Mouse (Mus musculus) urinary bladder, postnatal 10 days (tissue): ENCODE measurements around the gene Mrpl40.

Experiments
- DNase-seq: peaks from one replicate; pipeline ENCODE4 v3.0.0; 2022; ENCODE audit warnings: low spot score

Gene Mrpl40

DNA sequence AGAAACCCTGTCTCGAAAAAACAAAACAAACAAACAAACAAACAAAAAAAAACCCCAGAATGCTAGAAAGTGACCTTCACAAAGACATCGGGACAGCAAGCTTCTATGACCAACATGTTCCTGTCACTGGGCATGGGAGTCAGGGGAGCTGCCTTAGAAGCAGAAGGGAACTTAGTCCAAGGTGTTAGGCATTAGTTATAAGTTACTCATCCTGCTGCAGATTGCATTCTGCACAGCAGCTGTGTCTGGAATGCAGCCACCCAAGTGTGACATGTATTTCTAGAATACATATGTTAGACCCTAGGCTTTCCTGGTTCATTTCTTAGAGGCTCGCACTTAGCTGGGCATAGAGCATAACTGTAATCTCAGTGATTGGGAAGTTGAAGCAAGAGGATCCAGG, 48.0 kb downstream of the Mrpl40 start:
- no peak for DNase-seq

DNA sequence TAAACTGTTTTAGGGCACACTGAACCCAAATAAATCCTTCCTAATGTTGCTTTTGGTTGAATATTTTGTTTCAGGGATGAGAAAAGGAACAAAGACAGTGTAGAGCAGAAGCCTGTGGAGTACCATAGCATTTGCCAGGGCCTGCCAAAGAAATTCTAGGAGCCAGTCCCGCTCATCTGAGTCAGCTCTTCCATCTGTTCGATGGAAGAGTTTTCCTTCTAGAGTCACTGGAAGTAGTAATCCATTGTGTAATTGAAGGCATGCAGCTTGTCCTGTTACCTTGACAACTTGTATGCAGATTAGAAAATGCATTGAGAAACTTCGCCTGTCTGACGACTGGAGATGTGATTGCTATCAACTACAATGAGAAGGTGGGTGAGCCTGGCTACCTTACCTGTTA, 53.7 kb downstream of the Mrpl40 start:
- DNase-seq, result no peak

DNA sequence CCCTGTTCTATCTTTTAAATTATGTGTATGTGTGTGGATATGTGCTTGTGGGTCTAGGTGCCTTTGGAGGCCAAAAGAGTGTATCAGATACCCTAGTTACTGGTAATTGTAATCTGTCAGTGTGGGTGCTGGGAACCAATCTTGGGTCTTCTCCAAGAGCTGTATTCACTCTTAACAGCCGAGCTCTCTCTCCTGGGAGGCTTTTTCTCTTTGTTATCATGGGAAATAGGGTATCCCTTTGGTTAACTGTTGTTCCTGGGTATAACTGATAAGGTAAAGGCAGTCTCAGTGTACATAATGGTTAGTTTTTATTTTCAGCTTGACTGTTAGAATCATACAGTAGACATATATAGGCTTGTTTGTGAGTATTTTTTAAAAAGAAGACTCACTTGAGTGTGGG, 54.3 kb downstream of the Mrpl40 start:
- no peak for DNase-seq
